In the genomic region with DNA sequence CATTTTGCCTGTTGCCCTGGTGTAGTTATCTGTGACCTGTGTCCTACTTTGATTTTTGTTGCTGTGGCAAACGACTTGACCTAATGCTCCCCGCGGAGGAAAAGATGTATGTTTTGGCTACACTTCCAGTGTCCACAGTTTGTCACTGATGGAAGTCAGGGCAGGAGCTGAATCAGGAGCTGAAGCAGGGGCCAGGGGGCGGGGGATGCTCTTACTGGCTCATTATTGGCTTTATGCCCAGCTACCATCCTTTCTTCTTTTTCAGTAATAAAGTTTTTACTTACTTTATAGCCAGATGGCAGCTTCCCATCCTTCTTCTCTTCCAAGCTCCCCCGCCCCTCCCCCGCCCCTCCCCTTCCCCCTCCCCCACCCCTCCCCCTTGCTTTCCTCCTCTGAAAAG, we compare ENCODE assay signal across 17 mouse cellular contexts. TPM values are rescaled to one million over a fixed set of nuclear protein-coding genes. Genes with fewer than 3 reads are reported as not detected.
DNase-seq lines count a peak whose midpoint lies in the region; ATAC-seq and TF ChIP-seq lines count a peak whose summit lies in the region.
"Had no signal": no experiment of that assay in that cellular context is flagged by ENCODE, and none has a peak within 500 bp of the region (broad histone marks: within the 10 kb centered on the region; RNA-seq: fewer than 3 reads in every experiment).

No protein-coding gene starts in this region.

- H3K9me3 ChIP-seq in hindbrain, postnatal 0 days (ENCODE audit: low read length) = no peaks in the 10 kb centered on the region
- H3K9me3 ChIP-seq in hindbrain, embryonic 14.5 days (ENCODE audit: control insufficient read depth, low read length) = no peaks in the 10 kb centered on the region
- H3K9me3 ChIP-seq in lung, embryonic 16.5 days (ENCODE audit: control insufficient read depth, low read length) = no peaks in the 10 kb centered on the region
- H3K9me3 ChIP-seq in E14TG2a.4 (ENCODE audit: low read length) = no peaks in the 10 kb centered on the region
- H3K9me3 ChIP-seq: embryonic facial prominence, embryonic 10.5 days; forebrain, embryonic 15.5 days; heart, embryonic 13.5 days had no signal

- no peak overlapping the region for H3K4me3 ChIP-seq in hindbrain, postnatal 0 days (ENCODE audit: low read length)
- no peak overlapping the region for H3K4me3 ChIP-seq in hindbrain, embryonic 14.5 days (replicated peaks; ENCODE audit: low read length)
- H3K4me3 ChIP-seq in lung, embryonic 16.5 days (ENCODE audit: low read length) = no peak overlapping the region
- H3K4me3 ChIP-seq in E14TG2a.4 (replicated peaks; ENCODE audit: low read length) = 0 out of 2 replicates have a peak overlapping the region, but pooled peaks have one; percentile 33
- H3K4me3 ChIP-seq: embryonic facial prominence, embryonic 10.5 days; forebrain, embryonic 15.5 days; heart, embryonic 13.5 days had no signal

- H3K4me1 ChIP-seq in hindbrain, postnatal 0 days (ENCODE audit: insufficient read depth, low read length) = no peaks in the 10 kb centered on the region
- H3K4me1 ChIP-seq in hindbrain, embryonic 14.5 days (replicated peaks; ENCODE audit: control insufficient read depth, insufficient read depth, low read length) = no peaks in the 10 kb centered on the region
- peaks cover 3% of the 10 kb centered on the region; the same call in 1 of the 2 replicates for H3K4me1 ChIP-seq in lung, embryonic 16.5 days (replicated peaks; ENCODE audit: control insufficient read depth, insufficient read depth, low read length)
- peaks cover 36% of the 10 kb centered on the region for H3K4me1 ChIP-seq in E14TG2a.4 (replicated peaks; ENCODE audit: low read depth, low read length)
- H3K4me1 ChIP-seq: embryonic facial prominence, embryonic 10.5 days; forebrain, embryonic 15.5 days had no signal

- H3K27ac ChIP-seq in hindbrain, postnatal 0 days = no peak overlapping the region
- H3K27ac ChIP-seq in hindbrain, embryonic 14.5 days = no peak overlapping the region
- no peak overlapping the region for H3K27ac ChIP-seq in lung, embryonic 16.5 days (ENCODE audit: low read length)
- H3K27ac ChIP-seq: embryonic facial prominence, embryonic 10.5 days; forebrain, embryonic 15.5 days; heart, embryonic 13.5 days had no signal

- H3K27me3 ChIP-seq in hindbrain, postnatal 0 days (ENCODE audit: insufficient read depth, low read length) = no peaks in the 10 kb centered on the region
- no peaks in the 10 kb centered on the region for H3K27me3 ChIP-seq in hindbrain, embryonic 14.5 days (ENCODE audit: control insufficient read depth, insufficient read depth, low read length)
- H3K27me3 ChIP-seq in lung, embryonic 16.5 days (ENCODE audit: control insufficient read depth, insufficient read depth, low read depth, low read length) = no peaks in the 10 kb centered on the region
- H3K27me3 ChIP-seq in E14TG2a.4 (ENCODE audit: insufficient read depth, low read length) = peaks cover 6% of the 10 kb centered on the region; the same call in 1 of the 2 replicates
- H3K27me3 ChIP-seq: CH12.LX; forebrain, embryonic 15.5 days; heart, embryonic 13.5 days had no signal

- ATAC-seq in hindbrain, postnatal 0 days = no peak
- ATAC-seq in hindbrain, embryonic 14.5 days (ENCODE audit: low FRiP score) = no peak
- ATAC-seq in lung, embryonic 16.5 days (ENCODE audit: low read depth) = 0 out of 2 replicates have a peak, but pooled peaks have one; percentile 10
- ATAC-seq: forebrain, embryonic 15.5 days; hindbrain, embryonic 16.5 days had no signal

- H3K9ac ChIP-seq in hindbrain, postnatal 0 days (replicated peaks; ENCODE audit: low read length) = no peak overlapping the region
- no peak overlapping the region for H3K9ac ChIP-seq in hindbrain, embryonic 14.5 days
- no peak overlapping the region for H3K9ac ChIP-seq in lung, embryonic 16.5 days (ENCODE audit: low read length)
- H3K9ac ChIP-seq: forebrain, embryonic 15.5 days; heart, embryonic 13.5 days had no signal

- no peaks in the 10 kb centered on the region for H3K36me3 ChIP-seq in hindbrain, postnatal 0 days (ENCODE audit: insufficient read depth, low read length)
- no peaks in the 10 kb centered on the region for H3K36me3 ChIP-seq in hindbrain, embryonic 14.5 days (replicated peaks; ENCODE audit: control insufficient read depth, insufficient read depth)
- H3K36me3 ChIP-seq in lung, embryonic 16.5 days (ENCODE audit: control insufficient read depth, insufficient read depth, low read length) = no peaks in the 10 kb centered on the region
- H3K36me3 ChIP-seq in E14TG2a.4 (ENCODE audit: insufficient read depth, low read length) = no peaks in the 10 kb centered on the region
- H3K36me3 ChIP-seq: embryonic facial prominence, embryonic 10.5 days; forebrain, embryonic 15.5 days; heart, embryonic 13.5 days had no signal

- WGBS in hindbrain, postnatal 0 days = 42% methylated on average over 6 of the region's 6 CpGs
- 56% methylated on average over 4 of the region's 6 CpGs for WGBS in hindbrain, embryonic 14.5 days
- WGBS in lung, embryonic 16.5 days = 25% methylated on average over 6 of the region's 6 CpGs

- TF ChIP-seq POLR2A in brain, embryonic 14.5 days (IDR thresholded peaks at IDR 0.05; ENCODE audit: borderline replicate concordance, extremely low read depth, insufficient read depth, insufficient read length, poor library complexity, severe bottlenecking) = no peak

- peak; percentile 10 for DNase-seq in hindbrain, postnatal 0 days (ENCODE audit: low spot score)
- no peak for DNase-seq in hindbrain, embryonic 14.5 days (ENCODE audit: low spot score)
- no peak for DNase-seq in lung, postnatal 25 days (ENCODE audit: low spot score)
- DNase-seq in brain, embryonic 14.5 days (ENCODE audit: low read depth) = peak; percentile 39
- DNase-seq: adrenal gland, adult 8-10 months; cerebellum, adult 18-20 months; cerebellum, adult 9-11 months; gastrocnemius, postnatal 36 days; heart, adult 11 months; heart, postnatal 36 days had no signal

- no peak for TF ChIP-seq CTCF in hindbrain, postnatal 0 days (IDR thresholded peaks at IDR 0.05; ENCODE audit: low read depth)
- TF ChIP-seq CTCF in E14TG2a.4 (conservative IDR thresholded peaks at IDR 0.05; ENCODE audit: low read length) = no peak
- no peak for TF ChIP-seq CTCF in brain, embryonic 14.5 days (IDR thresholded peaks at IDR 0.05; ENCODE audit: borderline replicate concordance, extremely low read depth, insufficient read depth, insufficient read length)

- no peak overlapping the region for H3K4me2 ChIP-seq in hindbrain, postnatal 0 days (ENCODE audit: low read depth, low read length)
- H3K4me2 ChIP-seq in hindbrain, embryonic 14.5 days (replicated peaks) = no peak overlapping the region
- no peak overlapping the region for H3K4me2 ChIP-seq in lung, embryonic 16.5 days (ENCODE audit: low read depth, low read length)
- H3K4me2 ChIP-seq: forebrain, embryonic 15.5 days; heart, embryonic 13.5 days had no signal

RNA-seq across cellular contexts. Expression of a gene that starts 29.5 kb away (rescaled TPM):
- 6.8 and 16.1 TPM in 2 replicates for total RNA-seq in hindbrain, postnatal 0 days (2014; rRNA removed)
- polyA plus RNA-seq in hindbrain, postnatal 0 days (2015; fragmentation: Nextera tagmentation; extraction: Ambion mirVana) = 4.2 and 5.0 TPM in 2 replicates
- 4.9 and 5.5 TPM in 2 replicates for polyA plus RNA-seq in hindbrain, embryonic 14.5 days (2014; fragmentation: Nextera tagmentation; extraction: Ambion mirVana)
- 5.2 and 6.6 TPM in 2 replicates for polyA plus RNA-seq in lung, embryonic 16.5 days (2015; fragmentation: Nextera tagmentation; extraction: Ambion mirVana)
- 3.0 and 3.8 TPM in 2 replicates for polyA plus RNA-seq in brain, embryonic 14.5 days (2012; rRNA removed)

RNA-seq across cellular contexts. Expression of a gene that starts 50.0 kb away (rescaled TPM):
- total RNA-seq in hindbrain, postnatal 0 days (2014; rRNA removed) = 2.2 and 2.5 TPM in 2 replicates
- 1.9 and 2.5 TPM in 2 replicates for polyA plus RNA-seq in hindbrain, postnatal 0 days (2015; fragmentation: Nextera tagmentation; extraction: Ambion mirVana)
- polyA plus RNA-seq in hindbrain, embryonic 14.5 days (2014; fragmentation: Nextera tagmentation; extraction: Ambion mirVana) = 1.7 TPM in 2 replicates
- polyA plus RNA-seq in lung, embryonic 16.5 days (2015; fragmentation: Nextera tagmentation; extraction: Ambion mirVana) = 3.9 and 6.4 TPM in 2 replicates
- polyA plus RNA-seq in brain, embryonic 14.5 days (2012; rRNA removed) = 0.82 and 0.86 TPM in 2 replicates

Comparison
In these comparisons a context has a peak if more than half of its experiments do, and no peak if none do; other contexts are left out.
1. DNase-seq: peak in hindbrain, postnatal 0 days (single experiment) and brain, embryonic 14.5 days (single experiment); none in hindbrain, embryonic 14.5 days (single experiment) and lung, postnatal 25 days (single experiment).